Mouse (Mus musculus) thymus, adult 18-20 months (tissue): ENCODE measurements around the gene Colgalt1.
A peak's percentile ranks its signal among the peaks of the same experiment; 100 is the strongest.

Experiments used
- DNase-seq, 2 experiments: peaks; one replicate each; pipeline ENCODE4 v3.0.0; 2022; ENCODE audit warnings: mixed read lengths in 2 of 2

The Colgalt1 gene

DNA sequence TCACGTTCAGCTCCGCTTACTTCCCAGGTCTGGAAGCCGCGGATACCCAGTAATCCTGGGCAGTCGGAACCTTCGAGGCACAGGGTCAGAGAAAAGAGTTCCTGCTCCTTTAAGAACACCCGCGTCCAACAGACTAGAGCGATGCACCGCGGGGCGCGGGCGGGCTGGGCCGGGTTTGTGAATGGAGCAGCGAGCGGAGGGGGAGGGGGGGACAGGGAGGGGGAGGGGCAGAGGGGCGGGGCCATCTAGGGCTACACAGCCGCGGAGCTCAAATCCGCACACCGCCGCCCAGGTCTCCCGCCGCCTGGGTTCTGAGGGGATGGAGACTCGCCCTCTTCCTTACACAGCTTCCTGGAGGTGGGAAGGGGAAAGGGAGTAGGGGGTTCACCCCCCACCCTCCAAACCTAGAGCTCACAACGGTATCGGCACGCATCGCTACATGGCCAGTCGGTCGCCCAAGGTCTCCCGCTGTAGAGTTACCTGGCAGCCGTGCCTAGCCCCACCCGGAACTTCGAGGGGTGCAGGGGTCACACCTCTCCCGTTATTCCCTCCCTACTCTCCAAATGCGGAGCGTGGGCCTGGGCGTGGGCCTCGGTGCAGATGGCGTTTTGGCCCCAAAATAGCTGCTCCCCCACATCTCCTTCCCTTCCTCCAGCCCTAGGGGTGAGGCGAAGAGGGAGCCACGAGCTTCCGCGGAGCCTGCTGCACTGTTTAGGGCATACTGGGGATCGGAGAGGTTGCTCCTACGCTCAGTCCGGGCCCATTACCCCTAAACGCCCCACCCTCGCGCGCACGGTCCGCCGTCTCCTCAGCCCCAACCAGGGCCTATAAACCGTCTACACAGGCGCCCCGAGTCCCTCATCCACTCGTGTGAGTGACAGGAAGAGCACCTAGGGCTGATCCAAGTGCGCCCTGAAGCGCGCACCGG lies 60.1 kb downstream of the Colgalt1 start:
- DNase-seq = no peak

- peak; percentile 71 for DNase-seq
These were observed 60.8 kb downstream of the Colgalt1 start, which contains the start of gene Unc13a for GRCm38 (mm10) chr8:71671549-71671965. TSS of gene Unc13a (minus strand) at chr8:71671757.

- DNase-seq = no peak
These were observed 61.5 kb downstream of the Colgalt1 start for GRCm38 (mm10) chr8:71672168-71672735.

GRCm38 (mm10) chr8:71674071-71674470 lies 63.3 kb downstream of the Colgalt1 start:
- no peak for DNase-seq
